Mouse (Mus musculus): ENCODE data around the gene Ninj2. TPM values are rescaled to one million over a fixed set of nuclear protein-coding genes. Genes with fewer than 3 reads are reported as not detected.

Ninj2 gene
- polyA plus RNA-seq, 2 experiments: 1.7 to 1.9 TPM

GRCm38 (mm10) chr6:120241453-120241852 is 148.3 kb downstream of the Ninj2 start:
- Histone ChIP-seq H3K4me1 (ENCODE audit: control insufficient read depth, insufficient read depth, low read length) (no peaks in the 10 kb centered on the region), H3K9me3 (ENCODE audit: control insufficient read depth, low read length) (no peaks in the 10 kb centered on the region), H3K4me2 (replicated peaks; ENCODE audit: low read depth, low read length, severe bottlenecking) (no peak overlapping the region), H3K4me3 (replicated peaks; ENCODE audit: low read length) (no peak overlapping the region), H3K27me3 (ENCODE audit: control insufficient read depth, insufficient read depth, low read length) (no peaks in the 10 kb centered on the region), H3K9ac (ENCODE audit: low read depth, low read length, severe bottlenecking) (no peak overlapping the region), H3K27ac (replicated peaks; ENCODE audit: low read depth, low read length) (no peak overlapping the region), H3K36me3 (ENCODE audit: control insufficient read depth, insufficient read depth, low read length) (no peaks in the 10 kb centered on the region)
- no peak for DNase-seq (ENCODE audit: low spot score)
- no peak for TF ChIP-seq POLR2A (IDR thresholded peaks at IDR 0.05; ENCODE audit: borderline replicate concordance, extremely low read depth, insufficient read depth, insufficient read length)
- WGBS: 84% methylated on average over 12 of the region's 12 CpGs
- ATAC-seq (ENCODE audit: low FRiP score, low read depth): no peak

- Histone ChIP-seq H3K27ac (replicated peaks; ENCODE audit: low read depth, low read length) (no peak overlapping the region), H3K27me3 (ENCODE audit: control insufficient read depth, insufficient read depth, low read length) (no peaks in the 10 kb centered on the region), H3K4me1 (ENCODE audit: control insufficient read depth, insufficient read depth, low read length) (no peaks in the 10 kb centered on the region), H3K9ac (ENCODE audit: low read depth, low read length, severe bottlenecking) (no peak overlapping the region), H3K4me3 (replicated peaks; ENCODE audit: low read length) (no peak overlapping the region), H3K9me3 (ENCODE audit: control insufficient read depth, low read length) (no peaks in the 10 kb centered on the region), H3K36me3 (ENCODE audit: control insufficient read depth, insufficient read depth, low read length) (no peaks in the 10 kb centered on the region), H3K4me2 (replicated peaks; ENCODE audit: low read depth, low read length, severe bottlenecking) (no peak overlapping the region)
- ATAC-seq (ENCODE audit: low FRiP score, low read depth): no peak
- DNase-seq (ENCODE audit: low spot score): no peak
- TF ChIP-seq POLR2A (IDR thresholded peaks at IDR 0.05; ENCODE audit: borderline replicate concordance, extremely low read depth, insufficient read depth, insufficient read length): no peak
- WGBS: 71% methylated on average over 8 of the region's 8 CpGs
These were observed 149.4 kb downstream of the Ninj2 start for GRCm38 (mm10) chr6:120242530-120242929.

- WGBS: 80% methylated on average over 8 of the region's 8 CpGs
These were observed 150.1 kb downstream of the Ninj2 start for GRCm38 (mm10) chr6:120243250-120243649.

GRCm38 (mm10) chr6:120246676-120247075 is 153.5 kb downstream of the Ninj2 start:
- 74% methylated on average over 5 of the region's 5 CpGs for WGBS

More at GRCm38 (mm10) chr6:120243250-120243649, 150.1 kb downstream of the Ninj2 start:
- Histone ChIP-seq H3K36me3 (ENCODE audit: control insufficient read depth, insufficient read depth, low read length) (no peaks in the 10 kb centered on the region), H3K9me3 (ENCODE audit: control insufficient read depth, low read length) (no peaks in the 10 kb centered on the region), H3K27me3 (ENCODE audit: control insufficient read depth, insufficient read depth, low read length) (no peaks in the 10 kb centered on the region), H3K27ac (replicated peaks; ENCODE audit: low read depth, low read length) (no peak overlapping the region), H3K4me2 (replicated peaks; ENCODE audit: low read depth, low read length, severe bottlenecking) (no peak overlapping the region), H3K4me1 (ENCODE audit: control insufficient read depth, insufficient read depth, low read length) (no peaks in the 10 kb centered on the region), H3K9ac (ENCODE audit: low read depth, low read length, severe bottlenecking) (no peak overlapping the region), H3K4me3 (replicated peaks; ENCODE audit: low read length) (no peak overlapping the region)
- DNase-seq (ENCODE audit: low spot score): no peak
- no peak for ATAC-seq (ENCODE audit: low FRiP score, low read depth)
- TF ChIP-seq POLR2A (IDR thresholded peaks at IDR 0.05; ENCODE audit: borderline replicate concordance, extremely low read depth, insufficient read depth, insufficient read length): no peak

GRCm38 (mm10) chr6:120249831-120250230 is 156.7 kb downstream of the Ninj2 start:
- no peak for ATAC-seq (ENCODE audit: low FRiP score, low read depth)
- Histone ChIP-seq H3K9me3 (ENCODE audit: control insufficient read depth, low read length) (no peaks in the 10 kb centered on the region), H3K4me3 (replicated peaks; ENCODE audit: low read length) (no peak overlapping the region), H3K36me3 (ENCODE audit: control insufficient read depth, insufficient read depth, low read length) (no peaks in the 10 kb centered on the region), H3K27me3 (ENCODE audit: control insufficient read depth, insufficient read depth, low read length) (no peaks in the 10 kb centered on the region), H3K9ac (ENCODE audit: low read depth, low read length, severe bottlenecking) (no peak overlapping the region), H3K4me2 (replicated peaks; ENCODE audit: low read depth, low read length, severe bottlenecking) (no peak overlapping the region), H3K27ac (replicated peaks; ENCODE audit: low read depth, low read length) (no peak overlapping the region), H3K4me1 (ENCODE audit: control insufficient read depth, insufficient read depth, low read length) (no peaks in the 10 kb centered on the region)
- no peak for DNase-seq (ENCODE audit: low spot score)
- no peak for TF ChIP-seq POLR2A (IDR thresholded peaks at IDR 0.05; ENCODE audit: borderline replicate concordance, extremely low read depth, insufficient read depth, insufficient read length)
- WGBS: 79% methylated on average over 5 of the region's 5 CpGs

More at GRCm38 (mm10) chr6:120246676-120247075, 153.5 kb downstream of the Ninj2 start:
- no peaks in the 10 kb centered on the region for H3K4me1 ChIP-seq (ENCODE audit: control insufficient read depth, insufficient read depth, low read length)
- H3K27ac ChIP-seq (replicated peaks; ENCODE audit: low read depth, low read length): no peak overlapping the region
- H3K9ac ChIP-seq (ENCODE audit: low read depth, low read length, severe bottlenecking): no peak overlapping the region
- DNase-seq (ENCODE audit: low spot score) (no peak), ATAC-seq (ENCODE audit: low FRiP score, low read depth) (no peak)
- no peaks in the 10 kb centered on the region for H3K36me3 ChIP-seq (ENCODE audit: control insufficient read depth, insufficient read depth, low read length)
- H3K4me2 ChIP-seq (replicated peaks; ENCODE audit: low read depth, low read length, severe bottlenecking): no peak overlapping the region
- H3K9me3 ChIP-seq (ENCODE audit: control insufficient read depth, low read length): no peaks in the 10 kb centered on the region
- TF ChIP-seq POLR2A (IDR thresholded peaks at IDR 0.05; ENCODE audit: borderline replicate concordance, extremely low read depth, insufficient read depth, insufficient read length): no peak
- no peaks in the 10 kb centered on the region for H3K27me3 ChIP-seq (ENCODE audit: control insufficient read depth, insufficient read depth, low read length)
- no peak overlapping the region for H3K4me3 ChIP-seq (replicated peaks; ENCODE audit: low read length)

Other genes starting within 250 kb of the Ninj2 start
- gene Erc1, start 245.2 kb upstream of the Ninj2 start, polyA plus RNA-seq (2012; rRNA removed): 18.2 and 19.1 TPM in 2 replicates
- gene Erc1, start 245.2 kb upstream of the Ninj2 start, polyA plus RNA-seq (2014; fragmentation: Nextera tagmentation; extraction: Ambion mirVana): 29.3 and 30.9 TPM in 2 replicates
- gene Rad52, start 190.7 kb upstream of the Ninj2 start, polyA plus RNA-seq (2012; rRNA removed): 52.7 and 64.5 TPM in 2 replicates
- 22.3 and 22.5 TPM in 2 replicates for gene Rad52, start 190.7 kb upstream of the Ninj2 start, polyA plus RNA-seq (2014; fragmentation: Nextera tagmentation; extraction: Ambion mirVana)
- gene Wnk1, start 54.7 kb upstream of the Ninj2 start, polyA plus RNA-seq (2012; rRNA removed): 117 and 129 TPM in 2 replicates
- 65.3 and 71.6 TPM in 2 replicates for gene Wnk1, start 54.7 kb upstream of the Ninj2 start, polyA plus RNA-seq (2014; fragmentation: Nextera tagmentation; extraction: Ambion mirVana)
- gene D330020A13Rik, start 201.0 kb downstream of the Ninj2 start, polyA plus RNA-seq (2012; rRNA removed): 0.55 and 0.90 TPM in 2 replicates
- 0.34 and 0.47 TPM in 2 replicates for gene D330020A13Rik, start 201.0 kb downstream of the Ninj2 start, polyA plus RNA-seq (2014; fragmentation: Nextera tagmentation; extraction: Ambion mirVana)
- gene B4galnt3, start 201.2 kb downstream of the Ninj2 start, polyA plus RNA-seq (2012; rRNA removed): 3.7 and 4.3 TPM in 2 replicates
- 0.37 and 0.65 TPM in 2 replicates for gene B4galnt3, start 201.2 kb downstream of the Ninj2 start, polyA plus RNA-seq (2014; fragmentation: Nextera tagmentation; extraction: Ambion mirVana)

Data from limb, embryonic 14.5 days (tissue).